Mouse (Mus musculus) limb, embryonic 15.5 days (tissue): Measurements from ENCODE around the gene Orm3. TPM values are rescaled to one million over a fixed set of nuclear protein-coding genes. Genes with fewer than 3 reads are reported as not detected.

Experiments used
- ATAC-seq: fragments of 200-750 bp; cut with Nextera tagmentation; 2 replicates; pipeline ENCODE4 v1.8.0; 2017; ENCODE audit warnings: low read depth, moderate TSS enrichment; ENCODE audit not compliant: insufficient number of reproducible peaks, low FRiP score, low TSS enrichment
- H3K27ac ChIP-seq: fragments of 300-500 bp; sonication (generic); 2 replicates; pipeline ENCODE4 v1.5.1; 2015; ENCODE audit warnings: moderate library complexity, mild to moderate bottlenecking, inconsistent platforms
- H3K27me3 ChIP-seq: fragments of 300-500 bp; sonication (generic); 2 replicates; pipeline ENCODE4 v1.6.1; 2015; ENCODE audit warnings: inconsistent platforms
- H3K36me3 ChIP-seq: fragments of 300-500 bp; sonication (generic); 2 replicates; pipeline ENCODE4 v1.6.1; 2015; ENCODE audit warnings: inconsistent platforms
- H3K4me1 ChIP-seq: fragments of 300-500 bp; sonication (generic); 2 replicates; pipeline ENCODE4 v1.6.1; 2015; ENCODE audit warnings: inconsistent platforms
- H3K4me2 ChIP-seq: fragments of 300-500 bp; sonication (generic); 2 replicates; pipeline ENCODE4 v1.6.1; 2015; ENCODE audit warnings: mild to moderate bottlenecking, inconsistent platforms
- H3K4me3 ChIP-seq: fragments of 300-500 bp; sonication (generic); 2 replicates; pipeline ENCODE4 v1.5.1; 2015; ENCODE audit warnings: mild to moderate bottlenecking, inconsistent platforms
- H3K9ac ChIP-seq: fragments of 300-500 bp; sonication (generic); 2 replicates; pipeline ENCODE4 v1.6.1; 2015; ENCODE audit warnings: inconsistent platforms
- H3K9me3 ChIP-seq: fragments of 300-500 bp; sonication (generic); 2 replicates; pipeline ENCODE4 v1.6.1; 2016; ENCODE audit warnings: inconsistent platforms
- WGBS: fragments of 180-500 bp; shearing (Covaris S2); methylation state at CpG from one replicate; pipeline ENCODE4 v1.1.7; 2015; 5-methylcytosine and 5-hydroxymethylcytosine counted together
- polyA plus RNA-seq: library from polyadenylated mRNA; unstranded; fragments of >200 nt; fragmentation: Nextera tagmentation; extraction: Ambion mirVana; gene quantifications from 2 replicates; pipeline ENCODE4 v1.2.1, GENCODE M21; 2015

Orm3 gene
- polyA plus RNA-seq, 1 experiment from 2014 or later: not detected

GRCm38 (mm10) chr4:63342491-63342890 lies 13.5 kb upstream of the Orm3 start:
- Histone ChIP-seq H3K4me2 (no peak overlapping the region), H3K9me3 (no peaks in the 10 kb centered on the region), H3K36me3 (no peaks in the 10 kb centered on the region), H3K4me3 (no peak overlapping the region), H3K27ac (no peak overlapping the region), H3K4me1 (no peaks in the 10 kb centered on the region), H3K9ac (no peak overlapping the region), H3K27me3 (no peaks in the 10 kb centered on the region)
- 67% methylated on average over 4 of the region's 4 CpGs for WGBS
- ATAC-seq: no peak

GRCm38 (mm10) chr4:63343608-63344007 lies 12.4 kb upstream of the Orm3 start:
- 46% methylated on average over 3 of the region's 3 CpGs for WGBS
- Histone ChIP-seq H3K27ac (peak overlapping the region; percentile 51), H3K4me2 (no peak overlapping the region), H3K36me3 (no peaks in the 10 kb centered on the region), H3K27me3 (no peaks in the 10 kb centered on the region), H3K4me1 (no peaks in the 10 kb centered on the region), H3K4me3 (no peak overlapping the region), H3K9ac (no peak overlapping the region), H3K9me3 (no peaks in the 10 kb centered on the region)
- no peak for ATAC-seq

DNA sequence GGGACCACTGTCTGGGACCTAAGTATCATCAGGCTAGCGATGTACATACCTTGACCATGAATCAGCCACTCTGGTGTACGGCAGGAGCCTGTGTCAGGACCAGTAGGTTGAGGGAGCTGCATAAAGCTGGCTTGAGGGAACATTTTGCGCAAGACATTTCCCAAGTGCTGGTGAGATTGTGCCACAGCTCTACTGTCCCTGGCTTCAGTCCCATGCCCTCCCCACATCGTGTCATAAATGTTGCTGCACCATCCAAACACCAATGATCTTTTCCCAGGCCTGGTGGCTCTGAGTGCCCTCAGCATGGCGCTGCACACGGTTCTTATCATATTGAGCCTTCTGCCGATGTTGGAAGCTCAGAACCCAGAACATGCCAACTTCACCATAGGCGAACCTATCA lies 11.7 kb upstream of the Orm3 start, which contains the start of gene Orm1:
TSS of gene Orm1 (plus strand) at position 266 of the 400 bp plus-strand sequence.
- ATAC-seq: no peak
- H3K4me3 ChIP-seq: no peak within 1 kb of the TSS
- H3K9me3 ChIP-seq: no peaks in the 10 kb centered on the region
- WGBS: 85% methylated on average over 8 of the region's 8 CpGs
- no peaks in the 10 kb centered on the region for H3K4me1 ChIP-seq
- no peak within 1 kb of the TSS for H3K4me2 ChIP-seq
- H3K27me3 ChIP-seq: no peaks in the 10 kb centered on the region
- peak within 1 kb of the TSS; percentile 51 for H3K27ac ChIP-seq
- H3K36me3 ChIP-seq: no peaks in the 10 kb centered on the region
- H3K9ac ChIP-seq: no peak within 1 kb of the TSS

DNA sequence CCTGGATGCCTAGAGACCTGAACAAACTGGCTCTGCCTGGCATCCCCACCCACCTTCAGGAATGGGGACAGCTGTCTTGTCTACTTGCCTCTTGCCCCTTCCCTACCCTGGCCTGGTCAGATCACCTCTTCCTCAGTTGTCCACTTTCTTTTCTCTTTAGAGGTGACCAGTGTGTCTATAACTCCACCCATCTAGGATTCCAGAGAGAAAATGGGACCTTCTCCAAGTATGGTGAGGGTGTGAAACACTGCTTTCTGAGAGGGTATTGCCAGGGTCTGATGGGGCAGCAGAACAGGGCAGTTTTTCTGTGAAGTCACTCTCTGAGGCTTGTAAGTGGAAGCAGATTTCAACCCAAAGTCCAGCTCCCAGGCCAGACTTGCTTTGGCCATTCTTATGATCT lies 10.7 kb upstream of the Orm3 start:
- no peak overlapping the region for H3K4me2 ChIP-seq
- no peak overlapping the region for H3K9ac ChIP-seq
- 0 out of 2 replicates have a peak, but pooled peaks cover 4% of the 10 kb centered on the region for H3K4me1 ChIP-seq
- H3K9me3 ChIP-seq: no peaks in the 10 kb centered on the region
- no peaks in the 10 kb centered on the region for H3K36me3 ChIP-seq
- no peak overlapping the region for H3K27ac ChIP-seq
- no peak overlapping the region for H3K4me3 ChIP-seq
- no peak for ATAC-seq
- H3K27me3 ChIP-seq: no peaks in the 10 kb centered on the region

- Histone ChIP-seq H3K4me2 (no peak overlapping the region), H3K9ac (no peak overlapping the region), H3K9me3 (no peaks in the 10 kb centered on the region), H3K27me3 (no peaks in the 10 kb centered on the region), H3K36me3 (no peaks in the 10 kb centered on the region), H3K27ac (no peak overlapping the region), H3K4me3 (no peak overlapping the region), H3K4me1 (peaks cover 13% of the 10 kb centered on the region)
- no peak for ATAC-seq
- WGBS: 81% methylated on average over 4 of the region's 4 CpGs
These were observed 9.3 kb upstream of the Orm3 start for GRCm38 (mm10) chr4:63346659-63347058.

- Histone ChIP-seq H3K4me3 (no peak overlapping the region), H3K27ac (no peak overlapping the region), H3K27me3 (no peaks in the 10 kb centered on the region), H3K4me2 (no peak overlapping the region), H3K4me1 (peaks cover 18% of the 10 kb centered on the region), H3K36me3 (no peaks in the 10 kb centered on the region), H3K9ac (no peak overlapping the region), H3K9me3 (no peaks in the 10 kb centered on the region)
- 75% methylated on average over 6 of the region's 6 CpGs for WGBS
- no peak for ATAC-seq
These were observed 7.4 kb upstream of the Orm3 start for GRCm38 (mm10) chr4:63348524-63348923.

GRCm38 (mm10) chr4:63356981-63357570 lies 1.1 kb downstream of the Orm3 start:
- Histone ChIP-seq H3K27me3 (no peaks in the 10 kb centered on the region), H3K4me1 (peaks cover 6% of the 10 kb centered on the region; the same call in 1 of the 2 replicates), H3K9ac (no peak overlapping the region), H3K36me3 (no peaks in the 10 kb centered on the region), H3K9me3 (no peaks in the 10 kb centered on the region), H3K4me2 (no peak overlapping the region), H3K4me3 (no peak overlapping the region), H3K27ac (no peak overlapping the region)
- WGBS: 54% methylated on average over 2 of the region's 2 CpGs
- ATAC-seq: no peak

DNA sequence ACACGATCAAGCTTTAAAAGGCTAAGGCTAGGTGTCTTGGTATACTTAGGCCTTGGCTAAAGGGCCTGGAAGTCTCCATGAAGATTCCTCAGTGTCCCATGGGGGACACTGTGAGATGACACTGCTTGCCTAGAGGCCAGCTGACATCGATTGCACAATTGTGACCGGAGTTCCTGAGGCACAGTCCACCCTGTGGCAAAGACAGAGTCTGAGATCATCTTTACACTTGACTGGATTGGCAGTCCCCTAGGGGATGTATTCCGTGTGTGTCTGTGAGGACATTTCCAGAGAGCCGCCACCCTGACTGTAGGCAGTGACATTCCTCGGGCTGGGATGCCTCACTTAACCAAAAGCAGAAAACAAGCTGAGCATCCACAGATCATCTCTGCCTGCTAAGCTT lies 3.9 kb downstream of the Orm3 start:
- no peak overlapping the region for H3K9ac ChIP-seq
- H3K36me3 ChIP-seq: no peaks in the 10 kb centered on the region
- H3K27me3 ChIP-seq: no peaks in the 10 kb centered on the region
- no peak for ATAC-seq
- H3K4me1 ChIP-seq: peaks cover 5% of the 10 kb centered on the region; the same call in 1 of the 2 replicates
- H3K27ac ChIP-seq: no peak overlapping the region
- 71% methylated on average over 6 of the region's 6 CpGs for WGBS
- H3K9me3 ChIP-seq: no peaks in the 10 kb centered on the region
- no peak overlapping the region for H3K4me2 ChIP-seq
- no peak overlapping the region for H3K4me3 ChIP-seq

DNA sequence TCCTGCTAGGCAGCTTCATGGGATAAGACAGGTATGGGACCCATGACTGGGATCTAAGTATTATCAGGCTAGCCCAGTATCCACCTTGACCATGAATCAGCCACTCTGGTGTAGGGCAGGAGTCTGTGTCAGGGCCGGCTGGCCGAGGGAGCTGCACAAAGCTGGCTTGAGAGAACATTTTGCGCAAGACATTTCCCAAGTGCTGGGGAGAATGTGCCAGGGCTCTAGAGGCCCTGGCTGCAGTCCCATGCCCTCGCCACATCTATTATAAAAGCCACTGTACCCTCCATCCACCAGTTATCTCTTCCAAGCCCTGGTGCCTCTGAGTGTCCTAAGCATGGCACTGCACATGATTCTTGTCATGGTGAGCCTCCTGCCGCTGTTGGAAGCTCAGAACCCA lies 6.2 kb downstream of the Orm3 start, which contains the start of gene Orm2:
TSS of gene Orm2 (plus strand) at position 300 of the 400 bp plus-strand sequence.
- H3K9me3 ChIP-seq: no peaks in the 10 kb centered on the region
- no peak within 1 kb of the TSS for H3K27ac ChIP-seq
- H3K4me3 ChIP-seq: no peak within 1 kb of the TSS
- no peaks in the 10 kb centered on the region for H3K4me1 ChIP-seq
- ATAC-seq: no peak
- no peak within 1 kb of the TSS for H3K4me2 ChIP-seq
- H3K9ac ChIP-seq: no peak within 1 kb of the TSS
- 0 out of 2 replicates have a peak, but pooled peaks cover under 1% of the 10 kb centered on the region for H3K36me3 ChIP-seq
- WGBS: 88% methylated on average over 5 of the region's 5 CpGs
- H3K27me3 ChIP-seq: no peaks in the 10 kb centered on the region

DNA sequence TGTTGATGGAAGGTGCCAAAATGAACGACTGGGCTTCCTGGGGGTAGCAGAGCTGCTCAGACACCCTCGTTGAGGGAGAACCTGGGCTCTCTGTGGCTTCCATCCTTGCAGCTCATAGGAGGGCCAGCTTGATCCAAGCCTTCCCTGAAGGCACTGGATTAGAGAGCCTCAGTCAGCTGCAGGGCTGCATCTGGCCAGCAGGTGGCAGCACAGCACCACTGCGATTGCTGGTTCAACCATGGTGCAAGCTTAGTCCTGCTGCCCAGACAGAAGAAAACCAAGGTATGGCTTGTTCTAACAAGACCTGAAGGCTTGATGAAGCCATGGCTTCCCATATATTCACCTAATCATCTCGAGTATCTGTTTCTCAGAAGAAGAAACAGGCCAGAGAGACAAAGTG lies 12.6 kb downstream of the Orm3 start:
- Histone ChIP-seq H3K4me1 (no peaks in the 10 kb centered on the region), H3K27ac (no peak overlapping the region), H3K36me3 (peaks cover 44% of the 10 kb centered on the region), H3K9me3 (no peaks in the 10 kb centered on the region), H3K9ac (no peak overlapping the region), H3K27me3 (no peaks in the 10 kb centered on the region), H3K4me3 (no peak overlapping the region), H3K4me2 (no peak overlapping the region)
- WGBS: 17% methylated on average over 4 of the region's 4 CpGs
- no peak for ATAC-seq

GRCm38 (mm10) chr4:63370897-63371296 lies 14.9 kb downstream of the Orm3 start:
- no peaks in the 10 kb centered on the region for H3K9me3 ChIP-seq
- no peaks in the 10 kb centered on the region for H3K4me1 ChIP-seq
- peaks cover 58% of the 10 kb centered on the region for H3K36me3 ChIP-seq
- H3K4me3 ChIP-seq: no peak overlapping the region
- H3K9ac ChIP-seq: no peak overlapping the region
- no peak overlapping the region for H3K4me2 ChIP-seq
- ATAC-seq: no peak
- WGBS: 65% methylated on average over 7 of the region's 7 CpGs
- H3K27me3 ChIP-seq: no peaks in the 10 kb centered on the region
- no peak overlapping the region for H3K27ac ChIP-seq

GRCm38 (mm10) chr4:63371890-63372289 lies 15.9 kb downstream of the Orm3 start:
- Histone ChIP-seq H3K9ac (no peak overlapping the region), H3K4me2 (no peak overlapping the region), H3K4me3 (no peak overlapping the region), H3K4me1 (no peaks in the 10 kb centered on the region), H3K9me3 (no peaks in the 10 kb centered on the region), H3K36me3 (peaks cover 66% of the 10 kb centered on the region), H3K27ac (no peak overlapping the region), H3K27me3 (no peaks in the 10 kb centered on the region)
- 48% methylated on average over 3 of the region's 3 CpGs for WGBS
- no peak for ATAC-seq

DNA sequence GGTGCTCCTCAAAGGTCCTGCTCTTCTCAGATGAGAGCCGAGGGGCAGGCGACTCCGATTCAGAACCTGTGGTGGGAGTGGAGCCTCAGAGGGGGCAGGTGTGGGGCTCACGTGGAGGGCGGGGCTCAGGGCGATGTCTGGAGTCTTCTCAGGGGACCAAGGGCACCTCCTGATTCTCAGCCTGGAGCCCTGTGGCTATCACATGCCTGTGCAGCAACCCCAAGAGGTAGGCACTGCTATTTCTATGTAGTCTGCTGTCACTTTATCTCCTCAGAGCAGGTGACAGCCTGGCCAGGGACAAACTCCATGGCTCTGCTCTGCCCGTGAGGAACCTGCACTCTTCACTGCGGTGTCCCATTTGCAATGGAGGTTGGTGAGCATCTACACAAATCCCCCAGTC lies 17.4 kb downstream of the Orm3 start:
- H3K9ac ChIP-seq: no peak overlapping the region
- no peak for ATAC-seq
- whole genome bisulfite sequencing: 92% methylated on average over 8 of the region's 8 CpGs
- H3K4me3 ChIP-seq: no peak overlapping the region
- H3K4me1 ChIP-seq: no peaks in the 10 kb centered on the region
- H3K36me3 ChIP-seq: peaks cover 68% of the 10 kb centered on the region
- H3K27me3 ChIP-seq: no peaks in the 10 kb centered on the region
- H3K4me2 ChIP-seq: no peak overlapping the region
- H3K9me3 ChIP-seq: no peaks in the 10 kb centered on the region
- H3K27ac ChIP-seq: no peak overlapping the region
